Mouse (Mus musculus): ENCODE results near the gene Vmn2r79.
A peak's percentile ranks its signal among the peaks of the same experiment; 100 is the strongest.
"Not testable (repeated sequence)": the region's sequence is repeated elsewhere in the genome, so short reads cannot be mapped to it uniquely, and the experiment has no call there.

Gene Vmn2r79

DNA sequence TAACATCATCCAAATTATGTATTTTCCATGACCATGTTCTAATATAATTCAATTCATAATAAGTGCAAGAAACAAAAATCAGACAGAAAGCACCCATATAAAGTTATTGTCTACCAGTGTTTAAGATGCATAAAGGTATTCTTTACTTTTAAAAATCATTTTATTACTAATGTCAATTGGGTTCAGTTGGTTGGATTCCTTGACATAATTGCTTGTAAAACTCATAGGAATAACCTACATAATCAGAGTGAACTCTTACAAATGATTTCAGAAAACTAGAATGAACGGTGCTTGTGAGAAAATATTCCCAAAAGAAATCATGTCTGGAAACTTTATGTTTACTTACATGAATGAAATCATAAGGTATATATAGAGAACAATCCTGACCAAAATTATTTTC is at the start of gene Vmn2r79:
TSS of gene Vmn2r79 (plus strand) at position 301 of the 400 bp plus-strand sequence.
- DNase-seq (ENCODE audit: low read depth, low spot score) = not testable (repeated sequence)

- DNase-seq (ENCODE audit: low read depth, low spot score) = peak; percentile 17
Measured at GRCm38 (mm10) chr7:86994700-86995099, 1.2 kb upstream of the Vmn2r79 start.

DNA sequence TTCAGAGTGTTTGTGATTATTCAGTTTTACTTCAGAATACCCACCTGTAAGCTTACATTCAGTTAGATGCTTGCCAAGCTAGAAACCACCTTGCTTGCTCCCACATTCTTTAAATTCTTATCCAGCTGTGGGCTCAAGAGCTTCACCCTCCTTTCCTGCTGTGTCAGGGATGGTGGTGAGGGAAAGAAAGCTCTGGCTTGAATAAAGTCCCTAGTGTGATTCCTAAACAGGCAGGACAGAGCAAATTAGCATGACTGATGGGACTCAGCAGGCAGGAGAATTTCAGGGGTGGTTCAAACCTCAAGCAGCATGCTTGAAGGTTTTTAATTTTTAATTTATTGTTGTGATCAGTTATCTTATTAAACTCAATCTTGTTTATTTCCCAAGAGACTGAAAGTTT is 30.6 kb downstream of the Vmn2r79 start:
- DNase-seq (ENCODE audit: low read depth, low spot score) = not testable (repeated sequence)

GRCm38 (mm10) chr7:87063576-87063975 is 67.7 kb downstream of the Vmn2r79 start:
- peak; percentile 51 for DNase-seq (ENCODE audit: low read depth, low spot score)

Data from 3T3-L1 (cell line).